Mouse (Mus musculus): ENCODE results near the gene Zfp607b. TPM values are rescaled to one million over a fixed set of nuclear protein-coding genes. Genes with fewer than 3 reads are reported as not detected.

Gene Zfp607b
- 1 to 10 TPM in 1 of 2 experiments, under 1 TPM in 1; 0.95 to 7.4 TPM for polyA plus RNA-seq (2017; shearing (Covaris generic))

GRCm38 (mm10) chr7:27688815-27689612, at the start of gene Zfp607b:
Gene Zfp607b (plus strand): TSS chr7:27689340.

GRCm38 (mm10) chr7:27653681-27654437, 35.3 kb upstream of the Zfp607b start, which contains the start of gene Ttc9b:
Gene Ttc9b (plus strand): TSS chr7:27653915.

GRCm38 (mm10) chr7:27674522-27675221, 14.5 kb upstream of the Zfp607b start, which contains the start of gene Map3k10:
Gene Map3k10 (minus strand): TSS chr7:27674598.

GRCm38 (mm10) chr7:27731281-27731883, 42.2 kb downstream of the Zfp607b start, which contains the start of gene Zfp60:
Gene Zfp60 (plus strand): TSS chr7:27731389.

Other genes starting within 250 kb of the Zfp607b start
- gene Sptbn4, start 241.7 kb upstream of the Zfp607b start, polyA plus RNA-seq (2017; shearing (Covaris generic)) = under 1 TPM; 0.44 to 0.60 TPM
- 10 to 100 TPM; 11.3 to 27.9 TPM for gene Blvrb, start 241.4 kb upstream of the Zfp607b start, polyA plus RNA-seq (2017; shearing (Covaris generic))
- gene Sertad3, start 215.6 kb upstream of the Zfp607b start, polyA plus RNA-seq (2017; shearing (Covaris generic)) = 10 to 100 TPM; 51.0 to 51.6 TPM
- gene Sertad1, start 202.4 kb upstream of the Zfp607b start, polyA plus RNA-seq (2017; shearing (Covaris generic)) = 10 to 100 TPM; 45.9 to 62.2 TPM
- gene Prx, start 190.0 kb upstream of the Zfp607b start, polyA plus RNA-seq (2017; shearing (Covaris generic)) = under 1 TPM; 0.32 to 0.44 TPM
- gene Hipk4, start 166.1 kb upstream of the Zfp607b start, polyA plus RNA-seq (2017; shearing (Covaris generic)) = under 1 TPM; 0.14 to 0.20 TPM
- gene Pld3, start 136.1 kb upstream of the Zfp607b start, polyA plus RNA-seq (2017; shearing (Covaris generic)) = 100 to 1,000 TPM; 116 to 248 TPM
- gene 2310022A10Rik, start 136.1 kb upstream of the Zfp607b start, polyA plus RNA-seq (2017; shearing (Covaris generic)) = 10 to 100 TPM; 23.2 to 23.7 TPM
- gene Akt2, start 97.8 kb upstream of the Zfp607b start, polyA plus RNA-seq (2017; shearing (Covaris generic)) = 10 to 100 TPM; 63.3 to 82.1 TPM
- not detected for gene Ttc9b, start 35.4 kb upstream of the Zfp607b start, polyA plus RNA-seq (2017; shearing (Covaris generic))
- 10 to 100 TPM; 13.9 to 19.1 TPM for gene Map3k10, start 14.7 kb upstream of the Zfp607b start, polyA plus RNA-seq (2017; shearing (Covaris generic))
- 10 to 100 TPM in 1 of 2 experiments, 1 to 10 TPM in 1; 9.8 to 13.4 TPM for gene Zfp60, start 42.0 kb downstream of the Zfp607b start, polyA plus RNA-seq (2017; shearing (Covaris generic))
- gene Zfp626, start 117.9 kb downstream of the Zfp607b start, polyA plus RNA-seq (2017; shearing (Covaris generic)) = 1 to 10 TPM; 2.7 to 3.4 TPM
- 1 to 10 TPM; 5.1 to 6.4 TPM for gene Zfp59, start 149.3 kb downstream of the Zfp607b start, polyA plus RNA-seq (2017; shearing (Covaris generic))
- 10 to 100 TPM in 1 of 2 experiments, 1 to 10 TPM in 1; 8.7 to 10.5 TPM for gene Zfp607a, start 168.2 kb downstream of the Zfp607b start, polyA plus RNA-seq (2017; shearing (Covaris generic))
- gene Zfp974, start 240.1 kb downstream of the Zfp607b start, polyA plus RNA-seq (2017; shearing (Covaris generic)) = 1 to 10 TPM; 3.7 to 9.5 TPM